Mouse (Mus musculus) E14TG2a.4 (cell line): ENCODE results near the gene Gm37240.

Source experiments
- H3K27me3 ChIP-seq: 2 replicates; pipeline ENCODE4 v1.6.1; 2014; ENCODE audit warnings: low read length, control low read depth; ENCODE audit not compliant: insufficient read depth
- H3K36me3 ChIP-seq: 2 replicates; pipeline ENCODE4 v1.6.1; 2014; ENCODE audit warnings: low read length, control low read depth; ENCODE audit not compliant: insufficient read depth
- H3K4me1 ChIP-seq: replicated peaks from 2 replicates; pipeline ENCODE4 v1.6.1; 2014; ENCODE audit warnings: low read depth, low read length, control low read depth
- H3K4me3 ChIP-seq: replicated peaks from 2 replicates; pipeline ENCODE4 v1.5.1; 2014; ENCODE audit warnings: mild to moderate bottlenecking, low read length
- H3K9me3 ChIP-seq: 2 replicates; pipeline ENCODE4 v1.6.1; 2014; ENCODE audit warnings: low read length, control low read depth
- CTCF ChIP-seq: conservative IDR thresholded peaks from 2 replicates; pipeline ENCODE4 v1.5.1; 2014; ENCODE audit warnings: low read length
- NANOG ChIP-seq: IDR thresholded peaks from 2 replicates; pipeline ENCODE4 v1.6.1; 2014; ENCODE audit warnings: borderline replicate concordance, low read length, mixed read lengths
- POU5F1 ChIP-seq: IDR thresholded peaks from 2 replicates; pipeline ENCODE4 v1.6.1; 2014; ENCODE audit warnings: low read length, borderline replicate concordance

Gm37240 gene

DNA sequence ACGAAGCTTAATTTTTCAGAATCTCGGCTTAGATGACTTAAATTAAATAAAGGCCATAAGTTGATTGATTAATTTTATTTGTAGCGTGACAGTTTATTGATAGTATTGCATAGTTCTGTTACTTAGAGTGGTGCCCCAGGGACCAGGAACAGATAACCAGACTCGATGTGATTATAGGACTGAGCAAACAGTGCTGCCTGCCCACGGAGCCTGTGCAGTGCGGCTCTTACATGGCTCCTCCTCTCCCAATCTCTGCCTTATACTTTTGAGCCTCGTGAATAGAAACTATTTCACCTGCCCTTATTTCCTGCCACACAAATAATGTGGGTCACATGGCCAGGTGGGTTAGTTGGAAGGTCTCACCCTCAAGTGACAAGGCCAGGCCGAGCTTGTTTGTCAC is 989.4 kb downstream of the Gm37240 start:
- no peaks in the 10 kb centered on the region for H3K27me3 ChIP-seq
- no peak overlapping the region for H3K4me3 ChIP-seq
- no peaks in the 10 kb centered on the region for H3K4me1 ChIP-seq

DNA sequence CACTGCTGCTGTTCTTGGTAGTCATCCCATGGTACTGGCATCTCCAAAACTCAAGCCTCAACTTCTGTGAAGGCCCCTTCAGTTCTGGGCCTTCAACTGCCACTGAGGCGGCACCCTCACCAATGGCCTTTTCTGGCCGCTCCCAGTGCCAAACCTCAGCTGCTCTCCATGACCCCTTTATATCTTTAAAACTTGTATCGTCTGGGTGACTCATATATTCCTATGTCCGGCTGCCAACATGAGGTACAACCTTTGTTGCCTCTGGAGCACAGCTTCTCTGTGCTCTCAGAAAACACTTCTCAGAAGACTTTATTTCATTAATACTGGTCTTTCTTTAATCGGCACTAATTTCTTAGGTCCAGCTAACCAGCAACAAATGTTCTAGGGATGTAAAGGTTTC is 996.3 kb downstream of the Gm37240 start:
- Histone ChIP-seq H3K9me3 (no peaks in the 10 kb centered on the region), H3K36me3 (peaks cover 12% of the 10 kb centered on the region; the same call in 1 of the 2 replicates), H3K4me1 (peaks cover 12% of the 10 kb centered on the region), H3K4me3 (no peak overlapping the region), H3K27me3 (no peaks in the 10 kb centered on the region)
- TF ChIP-seq NANOG (no peak), POU5F1 (no peak), CTCF (no peak)

More for the DNA sequence above, 989.4 kb downstream of the Gm37240 start:
- Histone ChIP-seq H3K36me3 (0 out of 2 replicates have a peak, but pooled peaks cover 5% of the 10 kb centered on the region), H3K9me3 (no peaks in the 10 kb centered on the region)
- TF ChIP-seq POU5F1: no peak
- no peak for TF ChIP-seq NANOG
- TF ChIP-seq CTCF: no peak

DNA sequence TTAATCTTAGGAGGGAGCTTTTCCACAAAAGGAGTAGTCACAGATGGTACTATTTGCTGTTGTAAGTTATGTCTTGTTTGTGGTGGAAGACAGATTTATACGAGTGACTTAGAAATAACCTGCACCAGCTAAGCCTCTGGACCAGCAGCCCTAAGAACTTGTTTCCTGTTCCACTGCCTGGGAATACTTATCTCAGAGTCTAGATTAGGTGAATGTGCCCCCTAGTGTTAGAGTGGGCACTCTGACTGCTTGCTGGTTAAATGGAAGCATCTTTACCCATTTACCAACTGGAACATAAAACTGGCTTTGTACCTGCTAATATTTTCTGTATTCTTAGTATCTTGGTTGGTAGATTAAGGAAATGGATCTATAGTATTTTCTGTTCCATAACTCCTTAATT is 997.7 kb downstream of the Gm37240 start:
- Histone ChIP-seq H3K36me3 (peaks cover 11% of the 10 kb centered on the region; the same call in 1 of the 2 replicates), H3K27me3 (no peaks in the 10 kb centered on the region), H3K4me3 (no peak overlapping the region), H3K4me1 (peaks cover 12% of the 10 kb centered on the region), H3K9me3 (no peaks in the 10 kb centered on the region)
- TF ChIP-seq NANOG (no peak), POU5F1 (no peak), CTCF (peak; percentile 41)

DNA sequence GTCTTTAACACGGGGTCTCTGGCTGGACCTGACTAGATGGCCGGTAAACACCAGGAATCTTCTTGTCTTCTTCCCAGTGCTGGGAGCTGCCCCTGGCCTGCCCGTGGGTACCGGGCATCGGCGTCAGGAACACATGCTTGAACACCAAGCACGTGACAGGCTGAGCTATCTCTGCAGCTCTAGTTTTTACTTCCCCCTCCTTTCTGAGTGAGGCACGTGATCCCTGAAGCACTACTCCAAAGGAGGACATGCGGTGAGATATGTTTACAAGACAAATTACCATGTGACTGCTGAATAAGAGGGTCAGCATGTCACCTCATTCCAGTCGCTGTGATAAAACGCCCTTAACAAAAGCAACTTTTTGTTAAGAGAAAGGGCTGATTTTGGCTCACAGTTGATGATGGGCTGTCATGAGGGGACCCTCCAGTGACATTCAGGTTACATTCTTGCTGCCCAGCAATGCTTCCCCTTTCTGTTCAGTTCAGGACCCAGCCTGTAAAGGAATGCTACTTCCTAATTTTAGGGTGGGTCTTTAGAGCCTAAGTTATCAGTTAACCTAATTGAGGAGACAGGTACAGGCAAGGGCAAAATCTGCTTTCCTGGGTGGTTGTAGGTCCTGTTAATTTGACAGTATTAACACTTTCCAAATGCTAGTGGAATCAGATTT is 1003.4 kb downstream of the Gm37240 start:
- peaks cover 16% of the 10 kb centered on the region for H3K4me1 ChIP-seq
- H3K4me3 ChIP-seq: no peak overlapping the region
- H3K36me3 ChIP-seq: 0 out of 2 replicates have a peak, but pooled peaks cover 3% of the 10 kb centered on the region
- H3K9me3 ChIP-seq: no peaks in the 10 kb centered on the region
- no peaks in the 10 kb centered on the region for H3K27me3 ChIP-seq
- TF ChIP-seq POU5F1: no peak
- TF ChIP-seq NANOG: no peak
- no peak for TF ChIP-seq CTCF

DNA sequence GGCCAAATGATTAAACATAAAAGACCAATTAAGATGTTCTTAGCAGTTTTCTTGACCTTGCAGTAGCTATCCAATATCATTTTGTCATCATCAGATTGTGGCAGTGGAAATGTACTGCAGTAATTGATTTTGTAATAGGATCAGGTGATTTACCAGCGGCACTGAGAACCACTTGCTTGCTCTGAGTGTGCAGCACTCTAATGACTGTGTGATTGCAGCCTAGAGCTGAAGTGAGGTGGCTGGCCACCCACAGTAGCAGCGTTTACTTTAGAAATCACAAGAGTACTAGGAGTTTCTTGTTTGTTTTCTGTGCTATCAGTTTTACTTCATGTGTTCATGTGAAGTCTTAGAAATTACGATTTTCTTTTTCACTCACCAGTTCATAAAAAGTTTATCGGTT is 1011.1 kb downstream of the Gm37240 start:
- TF ChIP-seq POU5F1 (no peak), NANOG (no peak), CTCF (no peak)
- no peak overlapping the region for H3K4me3 ChIP-seq
- H3K4me1 ChIP-seq: peaks cover 12% of the 10 kb centered on the region
- no peaks in the 10 kb centered on the region for H3K27me3 ChIP-seq
- H3K9me3 ChIP-seq: no peaks in the 10 kb centered on the region
- 0 out of 2 replicates have a peak, but pooled peaks cover 5% of the 10 kb centered on the region for H3K36me3 ChIP-seq

DNA sequence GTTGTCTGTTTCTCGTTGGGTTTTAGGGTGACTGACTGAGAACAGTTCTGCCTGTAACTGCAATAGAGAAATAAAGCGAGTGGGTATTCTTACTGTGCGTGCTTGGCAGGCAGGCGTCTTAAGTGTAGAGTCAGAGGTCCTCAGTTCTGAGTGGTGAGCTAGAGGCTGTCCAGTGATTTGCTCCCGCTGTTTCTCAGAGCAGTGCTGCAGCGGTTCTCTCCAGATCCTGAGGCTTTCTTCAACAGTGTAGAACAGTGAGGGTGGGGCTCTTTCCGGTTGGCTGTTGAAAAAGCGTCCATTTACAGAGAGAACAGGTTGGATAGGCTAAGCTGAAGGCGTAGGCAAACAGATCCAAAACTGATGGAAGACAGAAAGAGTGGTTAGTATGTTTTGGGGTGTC is 1012.0 kb downstream of the Gm37240 start:
- peaks cover 12% of the 10 kb centered on the region for H3K4me1 ChIP-seq
- no peaks in the 10 kb centered on the region for H3K9me3 ChIP-seq
- TF ChIP-seq POU5F1 (no peak), CTCF (no peak), NANOG (no peak)
- no peaks in the 10 kb centered on the region for H3K27me3 ChIP-seq
- 0 out of 2 replicates have a peak, but pooled peaks cover 5% of the 10 kb centered on the region for H3K36me3 ChIP-seq
- no peak overlapping the region for H3K4me3 ChIP-seq

DNA sequence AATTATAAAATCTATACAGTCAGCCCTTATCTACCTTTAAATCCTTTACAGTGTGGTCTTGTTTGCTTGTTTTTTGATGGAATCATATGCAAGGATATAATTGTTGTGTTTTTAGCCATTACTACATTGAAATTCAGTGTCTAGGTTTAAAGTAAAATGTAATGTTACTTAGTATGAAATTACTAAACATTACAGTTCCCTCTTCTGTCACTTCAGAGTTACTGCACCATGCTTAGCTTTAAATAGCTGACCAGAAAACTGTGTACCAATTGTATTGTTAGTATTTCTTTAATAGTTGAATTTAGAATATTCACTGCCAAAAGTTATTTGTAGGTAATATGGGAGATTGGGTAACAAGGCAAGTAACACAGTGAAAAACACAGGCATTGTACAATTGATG is 1017.2 kb downstream of the Gm37240 start:
- no peak overlapping the region for H3K4me3 ChIP-seq
- peaks cover 18% of the 10 kb centered on the region for H3K4me1 ChIP-seq
- H3K27me3 ChIP-seq: no peaks in the 10 kb centered on the region
- no peaks in the 10 kb centered on the region for H3K9me3 ChIP-seq
- peaks cover 9% of the 10 kb centered on the region; the same call in 1 of the 2 replicates for H3K36me3 ChIP-seq
- 0 out of 2 replicates have a peak, but pooled peaks have one; percentile 3 for TF ChIP-seq CTCF
- TF ChIP-seq POU5F1: no peak

DNA sequence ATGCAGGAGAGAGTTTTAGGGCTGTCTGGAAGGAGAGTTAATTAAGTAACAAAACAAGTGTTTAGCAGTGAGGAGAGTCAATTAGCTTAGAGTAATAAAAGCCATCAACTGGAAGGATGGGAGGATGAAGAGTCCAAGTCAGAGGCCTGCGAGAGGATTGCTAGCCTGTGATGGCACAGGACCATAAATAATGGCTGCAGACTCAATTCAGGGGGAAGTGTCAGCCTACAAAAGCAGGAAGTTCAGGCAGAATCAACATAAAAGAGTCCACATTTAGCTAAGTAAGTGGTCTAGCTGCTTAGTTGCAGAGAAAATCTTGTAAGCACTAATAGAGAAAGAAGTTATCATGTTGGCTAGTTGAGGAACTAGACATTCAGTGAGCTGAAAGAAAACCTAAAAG is 1019.3 kb downstream of the Gm37240 start:
- H3K9me3 ChIP-seq: no peaks in the 10 kb centered on the region
- H3K27me3 ChIP-seq: no peaks in the 10 kb centered on the region
- H3K4me1 ChIP-seq: peaks cover 14% of the 10 kb centered on the region; the same call in 1 of the 2 replicates
- no peak for TF ChIP-seq NANOG
- TF ChIP-seq POU5F1: no peak
- no peak for TF ChIP-seq CTCF
- H3K36me3 ChIP-seq: peaks cover 17% of the 10 kb centered on the region
- no peak overlapping the region for H3K4me3 ChIP-seq
